Mouse (Mus musculus) lung, embryonic 14.5 days (tissue): ENCODE results near the gene Ros1. TPM values are rescaled to one million over a fixed set of nuclear protein-coding genes. Genes with fewer than 3 reads are reported as not detected.

Source experiments
- ATAC-seq: fragments of 200-750 bp; cut with Nextera tagmentation; 2 replicates; pipeline ENCODE4 v1.8.0; 2017; ENCODE audit warnings: mild to moderate bottlenecking, moderate TSS enrichment, moderate library complexity; ENCODE audit not compliant: insufficient read depth
- DNase-seq: peaks from one replicate; pipeline ENCODE4 v3.0.0-alpha.2; 2015
- H3K27ac ChIP-seq: fragments of 300-500 bp; sonication (generic); 2 replicates; pipeline ENCODE4 v1.5.1; 2014; ENCODE audit warnings: low read depth, mild to moderate bottlenecking, moderate library complexity
- H3K27me3 ChIP-seq: fragments of 300-500 bp; sonication (generic); 2 replicates; pipeline ENCODE4 v1.6.1; 2014; ENCODE audit warnings: low read length, control low read depth; ENCODE audit not compliant: insufficient read depth
- H3K36me3 ChIP-seq: fragments of 300-500 bp; sonication (generic); 2 replicates; pipeline ENCODE4 v1.6.1; 2014; ENCODE audit warnings: control low read depth; ENCODE audit not compliant: insufficient read depth
- H3K4me1 ChIP-seq: fragments of 300-500 bp; sonication (generic); 2 replicates; pipeline ENCODE4 v1.6.1; 2014; ENCODE audit warnings: antibody characterized with exemption, control low read depth; ENCODE audit not compliant: insufficient read depth
- H3K4me2 ChIP-seq: fragments of 300-500 bp; sonication (generic); 2 replicates; pipeline ENCODE4 v1.6.1; 2014; ENCODE audit warnings: mild to moderate bottlenecking
- H3K4me3 ChIP-seq: fragments of 300-500 bp; sonication (generic); 2 replicates; pipeline ENCODE4 v1.5.1; 2014; ENCODE audit warnings: low read depth, low read length
- H3K9ac ChIP-seq: fragments of 300-500 bp; sonication (generic); 2 replicates; pipeline ENCODE4 v1.6.1; 2014
- H3K9me3 ChIP-seq: fragments of 300-500 bp; sonication (generic); 2 replicates; pipeline ENCODE4 v1.6.1; 2016; ENCODE audit warnings: low read depth, low read length, control low read depth
- CTCF ChIP-seq: IDR thresholded peaks from 2 replicates; pipeline ENCODE4 v1.5.1; 2016; ENCODE audit warnings: antibody characterized with exemption, low read depth
- WGBS: fragments of 180-500 bp; shearing (Covaris S2); extraction: QIAGEN DNeasy Blood & Tissue Kit; methylation state at CpG from one replicate; pipeline ENCODE4 v1.1.7; 2014; 5-methylcytosine and 5-hydroxymethylcytosine counted together
- polyA plus RNA-seq: library from polyadenylated mRNA; unstranded; fragments of >200 nt; fragmentation: Nextera tagmentation; extraction: Ambion mirVana; gene quantifications from 2 replicates; pipeline ENCODE4 v1.2.1, GENCODE M21; 2014

Gene Ros1
- polyA plus RNA-seq, 1 experiment from 2014 or later: 0.07 TPM

DNA sequence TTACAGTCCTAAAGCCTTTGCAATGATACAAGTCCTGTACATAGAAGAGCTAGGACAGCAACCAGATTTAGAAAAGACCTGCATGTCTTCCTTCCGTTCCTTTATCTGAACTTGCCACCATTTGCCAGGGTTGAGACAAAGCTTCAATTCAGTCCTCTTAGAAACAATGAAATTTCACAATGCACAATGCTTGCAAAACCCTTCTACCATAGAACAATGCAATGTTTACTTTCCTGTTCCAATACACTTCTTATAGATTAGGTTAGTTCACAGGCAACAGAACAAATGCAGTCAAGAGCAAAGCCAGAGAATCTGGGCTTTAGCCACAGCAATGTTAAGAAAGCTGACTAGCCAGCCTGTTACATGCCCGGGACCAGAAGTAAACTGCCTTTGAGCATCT, 9.0 kb upstream of the Ros1 start:
- ATAC-seq (no peak), DNase-seq (no peak)
- no peak overlapping the region for H3K4me2 ChIP-seq
- WGBS: 73% methylated on average over 2 of the region's 2 CpGs
- no peaks in the 10 kb centered on the region for H3K27me3 ChIP-seq
- H3K4me1 ChIP-seq: no peaks in the 10 kb centered on the region
- no peak overlapping the region for H3K9ac ChIP-seq
- no peak for TF ChIP-seq CTCF
- H3K9me3 ChIP-seq: no peaks in the 10 kb centered on the region
- no peak overlapping the region for H3K4me3 ChIP-seq
- H3K36me3 ChIP-seq: no peaks in the 10 kb centered on the region
- H3K27ac ChIP-seq: no peak overlapping the region

- H3K27me3 ChIP-seq: no peaks in the 10 kb centered on the region
- DNase-seq: no peak
- 77% methylated on average over 4 of the region's 4 CpGs for WGBS
Measured at GRCm38 (mm10) chr10:52185900-52186299, 9.1 kb downstream of the Ros1 start.

DNA sequence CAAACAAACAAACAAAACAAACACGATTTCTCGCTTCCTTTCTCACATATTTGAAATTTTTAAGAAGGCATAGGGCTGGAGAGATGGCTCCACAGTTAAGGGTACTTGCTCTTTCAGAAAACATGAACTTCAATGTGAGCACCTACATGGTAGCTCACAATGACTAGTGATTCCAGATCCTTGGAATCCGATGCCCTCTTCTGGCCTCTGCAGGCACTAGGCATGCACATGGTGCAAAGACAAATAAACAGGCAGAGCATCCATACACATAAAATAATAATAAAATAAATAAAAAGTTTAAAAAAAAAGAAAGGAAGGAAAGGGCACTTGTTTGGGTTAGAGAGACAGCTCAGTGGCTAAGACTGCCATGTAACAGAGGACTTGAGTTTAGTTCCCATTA, 12.2 kb downstream of the Ros1 start:
- Histone ChIP-seq H3K9ac (no peak overlapping the region), H3K4me1 (no peaks in the 10 kb centered on the region), H3K36me3 (no peaks in the 10 kb centered on the region)

More at GRCm38 (mm10) chr10:52185900-52186299, 9.1 kb downstream of the Ros1 start:
- no peak overlapping the region for H3K27ac ChIP-seq
- H3K4me3 ChIP-seq: no peak overlapping the region
- H3K4me2 ChIP-seq: no peak overlapping the region
- no peaks in the 10 kb centered on the region for H3K36me3 ChIP-seq
- ATAC-seq: no peak
- H3K9me3 ChIP-seq: no peaks in the 10 kb centered on the region
- H3K9ac ChIP-seq: no peak overlapping the region
- TF ChIP-seq CTCF: no peak
- H3K4me1 ChIP-seq: no peaks in the 10 kb centered on the region

GRCm38 (mm10) chr10:52174376-52174775, 20.7 kb downstream of the Ros1 start:
- WGBS: 30% methylated on average over 4 of the region's 4 CpGs

More for the DNA sequence above, 12.2 kb downstream of the Ros1 start:
- TF ChIP-seq CTCF: peak; percentile 35
- WGBS: 83% methylated on average over 3 of the region's 3 CpGs
- Histone ChIP-seq H3K4me2 (no peak overlapping the region), H3K9me3 (no peaks in the 10 kb centered on the region), H3K27me3 (no peaks in the 10 kb centered on the region), H3K4me3 (no peak overlapping the region), H3K27ac (no peak overlapping the region)
- ATAC-seq (no peak), DNase-seq (peak; percentile 7)

GRCm38 (mm10) chr10:52170489-52170888, 24.6 kb downstream of the Ros1 start:
- Histone ChIP-seq H3K4me3 (no peak overlapping the region), H3K9me3 (no peaks in the 10 kb centered on the region), H3K27me3 (no peaks in the 10 kb centered on the region), H3K36me3 (no peaks in the 10 kb centered on the region), H3K27ac (no peak overlapping the region), H3K9ac (no peak overlapping the region), H3K4me1 (no peaks in the 10 kb centered on the region), H3K4me2 (no peak overlapping the region)
- ATAC-seq: no peak
- peak; percentile 5 for DNase-seq
- 93% methylated on average over 1 of the region's 1 CpGs for WGBS
- TF ChIP-seq CTCF: no peak

More at GRCm38 (mm10) chr10:52174376-52174775, 20.7 kb downstream of the Ros1 start:
- no peaks in the 10 kb centered on the region for H3K27me3 ChIP-seq
- no peaks in the 10 kb centered on the region for H3K9me3 ChIP-seq
- H3K9ac ChIP-seq: no peak overlapping the region
- peak; percentile 25; the same call in 1 of the 2 replicates for TF ChIP-seq CTCF
- no peak overlapping the region for H3K27ac ChIP-seq
- no peaks in the 10 kb centered on the region for H3K4me1 ChIP-seq
- no peaks in the 10 kb centered on the region for H3K36me3 ChIP-seq
- no peak overlapping the region for H3K4me2 ChIP-seq
- DNase-seq: peak; percentile 60
- ATAC-seq: peak; percentile 74
- no peak overlapping the region for H3K4me3 ChIP-seq

DNA sequence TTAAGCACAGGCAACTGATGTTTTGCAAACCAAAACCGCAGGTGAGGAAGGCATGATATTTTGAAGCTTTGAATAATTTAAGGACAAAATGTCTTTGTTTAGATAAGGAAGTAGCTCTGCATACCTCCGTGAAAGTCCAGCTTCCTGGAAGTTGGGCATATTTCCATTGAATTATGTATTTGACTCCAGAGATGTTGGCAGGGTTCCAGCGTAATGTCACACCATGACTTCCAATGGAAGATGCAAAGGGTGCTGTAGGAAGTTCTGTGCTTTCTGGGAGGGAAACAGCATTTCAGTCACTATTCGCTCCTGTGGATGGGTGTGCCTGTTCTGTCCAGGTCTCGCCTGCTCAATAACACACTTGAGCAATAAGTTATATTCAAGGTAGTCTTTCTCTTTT, 25.2 kb downstream of the Ros1 start:
- Histone ChIP-seq H3K27ac (no peak overlapping the region), H3K4me1 (no peaks in the 10 kb centered on the region), H3K4me3 (no peak overlapping the region), H3K36me3 (no peaks in the 10 kb centered on the region), H3K27me3 (no peaks in the 10 kb centered on the region), H3K9ac (no peak overlapping the region), H3K4me2 (no peak overlapping the region), H3K9me3 (no peaks in the 10 kb centered on the region)
- no peak for TF ChIP-seq CTCF
- WGBS: 55% methylated on average over 5 of the region's 5 CpGs
- ATAC-seq (no peak), DNase-seq (peak; percentile 77)

DNA sequence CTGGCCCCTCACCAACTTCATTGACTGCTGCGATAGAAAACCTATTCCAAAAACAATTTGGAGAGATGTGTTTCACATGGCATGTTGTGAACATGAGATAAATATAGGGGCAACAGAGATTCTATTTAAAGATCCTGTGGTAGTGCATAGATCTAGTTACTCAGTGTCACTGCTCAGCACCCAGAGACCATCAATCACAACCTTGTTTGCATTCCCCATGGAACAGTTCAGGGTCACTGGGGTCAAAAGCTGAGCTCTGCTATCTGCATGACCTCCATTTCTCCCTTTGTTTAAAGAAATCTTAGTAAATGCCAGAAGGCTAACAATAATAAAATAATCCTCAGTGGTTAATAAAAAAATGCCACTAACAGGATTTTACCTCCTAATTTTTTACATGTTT, 29.7 kb downstream of the Ros1 start:
- H3K36me3 ChIP-seq: no peaks in the 10 kb centered on the region
- no peak overlapping the region for H3K4me3 ChIP-seq
- no peak overlapping the region for H3K4me2 ChIP-seq
- H3K4me1 ChIP-seq: no peaks in the 10 kb centered on the region
- H3K27ac ChIP-seq: no peak overlapping the region
- no peak for TF ChIP-seq CTCF
- ATAC-seq (no peak), DNase-seq (no peak)
- H3K9me3 ChIP-seq: no peaks in the 10 kb centered on the region
- WGBS: 14% methylated on average over 1 of the region's 1 CpGs
- H3K9ac ChIP-seq: no peak overlapping the region
- H3K27me3 ChIP-seq: no peaks in the 10 kb centered on the region

GRCm38 (mm10) chr10:52160604-52161003, 34.4 kb downstream of the Ros1 start:
- Histone ChIP-seq H3K27me3 (no peaks in the 10 kb centered on the region), H3K9ac (no peak overlapping the region), H3K27ac (no peak overlapping the region), H3K4me3 (no peak overlapping the region), H3K36me3 (no peaks in the 10 kb centered on the region), H3K4me2 (no peak overlapping the region), H3K4me1 (no peaks in the 10 kb centered on the region), H3K9me3 (no peaks in the 10 kb centered on the region)
- TF ChIP-seq CTCF: peak; percentile 23; the same call in 1 of the 2 replicates
- ATAC-seq (no peak), DNase-seq (peak; percentile 5)
- WGBS: 29% methylated on average over 3 of the region's 3 CpGs
